Comparison of ENCODE assay signal across 22 mouse cellular contexts in the genomic region with DNA sequence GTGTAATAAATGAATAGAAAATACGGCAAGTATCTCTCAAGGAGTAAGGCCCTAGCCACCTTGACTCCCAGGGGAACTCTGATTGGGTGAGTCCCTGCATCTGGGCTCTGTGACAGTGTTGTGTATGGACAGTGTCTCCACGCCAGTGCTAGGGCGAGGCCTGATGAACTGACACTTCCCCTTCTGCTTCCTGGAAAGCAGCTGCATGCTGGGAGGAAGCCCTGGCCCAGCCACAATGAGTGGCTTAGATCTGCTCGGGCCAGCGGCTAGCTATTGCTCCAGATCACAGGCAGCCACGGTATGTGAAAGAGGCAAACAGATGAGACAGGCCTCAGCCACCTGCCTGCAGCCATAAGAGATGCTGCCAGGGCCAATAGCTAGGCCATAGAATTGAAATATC. TPM values are rescaled to one million over a fixed set of nuclear protein-coding genes. Genes with fewer than 3 reads are reported as not detected.
DNase-seq lines count a peak whose midpoint lies in the region; ATAC-seq and TF ChIP-seq lines count a peak whose summit lies in the region.
"Had no signal": no experiment of that assay in that cellular context is flagged by ENCODE, and none has a peak within 500 bp of the region (broad histone marks: within the 10 kb centered on the region; RNA-seq: fewer than 3 reads in every experiment).

No protein-coding gene starts in this region.

- no peak for TF ChIP-seq CTCF in liver, postnatal 0 days (IDR thresholded peaks at IDR 0.05; ENCODE audit: low read depth)
- no peak for TF ChIP-seq CTCF in bone marrow macrophage, adult 2 months (IDR thresholded peaks at IDR 0.05; ENCODE audit: low read depth, low read length)

- ATAC-seq in liver, postnatal 0 days, result peak; percentile 23; the same call in 1 of the 2 replicates
- no peak for ATAC-seq in liver, embryonic 12.5 days
- ATAC-seq in megakaryocyte, adult 5-6 weeks (ENCODE audit: poor library complexity, severe bottlenecking), result peak; percentile 99
- ATAC-seq: CD4-positive, CD25-positive, alpha-beta regulatory T cell, adult 4 months; forebrain, embryonic 14.5 days had no signal

- H3K27ac ChIP-seq in liver, postnatal 0 days (ENCODE audit: low read depth), result peak overlapping the region; percentile 23; the same call in 1 of the 2 replicates
- H3K27ac ChIP-seq in liver, embryonic 12.5 days, result no peak overlapping the region
- 0 out of 2 replicates have a peak overlapping the region, but pooled peaks have one; percentile 13 for H3K27ac ChIP-seq in bone marrow macrophage, adult 2 months (ENCODE audit: insufficient read depth, low read depth, low read length)
- no peak overlapping the region for H3K27ac ChIP-seq in limb, embryonic 10.5 days
- H3K27ac ChIP-seq: embryonic facial prominence, embryonic 15.5 days; forebrain, embryonic 10.5 days; heart, embryonic 13.5 days; hindbrain, embryonic 13.5 days; hindbrain, postnatal 0 days had no signal

- no peak overlapping the region for H3K4me3 ChIP-seq in liver, postnatal 0 days (ENCODE audit: low read depth, low read length)
- no peak overlapping the region for H3K4me3 ChIP-seq in liver, embryonic 12.5 days
- H3K4me3 ChIP-seq in bone marrow macrophage, adult 2 months (ENCODE audit: insufficient read depth, low read length), result no peak overlapping the region
- no peak overlapping the region for H3K4me3 ChIP-seq in limb, embryonic 10.5 days
- H3K4me3 ChIP-seq: embryonic facial prominence, embryonic 15.5 days; erythroblast, embryonic 14.5 days; forebrain, embryonic 10.5 days; heart, embryonic 13.5 days; hindbrain, embryonic 13.5 days had no signal

- H3K9ac ChIP-seq in liver, postnatal 0 days (replicated peaks), result no peak overlapping the region
- no peak overlapping the region for H3K9ac ChIP-seq in liver, embryonic 12.5 days
- H3K9ac ChIP-seq: embryonic facial prominence, embryonic 15.5 days; heart, embryonic 13.5 days; hindbrain, embryonic 13.5 days had no signal

- H3K36me3 ChIP-seq in liver, postnatal 0 days (replicated peaks; ENCODE audit: insufficient read depth, low read length), result no peaks in the 10 kb centered on the region
- no peaks in the 10 kb centered on the region for H3K36me3 ChIP-seq in liver, embryonic 12.5 days
- H3K36me3 ChIP-seq in splenic B cell, adult 2 months (ENCODE audit: control insufficient read depth, insufficient read depth, low read length, poor library complexity, severe bottlenecking), result no peaks in the 10 kb centered on the region
- no peaks in the 10 kb centered on the region for H3K36me3 ChIP-seq in limb, embryonic 10.5 days
- H3K36me3 ChIP-seq: embryonic facial prominence, embryonic 15.5 days; forebrain, embryonic 10.5 days; G1E; heart, embryonic 13.5 days; hindbrain, embryonic 13.5 days had no signal

- WGBS in liver, postnatal 0 days (ENCODE audit: insufficient replicate concordance), result 26% methylated on average over 6 of the region's 6 CpGs
- 32% methylated on average over 6 of the region's 6 CpGs for WGBS in liver, embryonic 12.5 days (ENCODE audit: insufficient replicate concordance)
- WGBS in limb, embryonic 10.5 days, result 83% methylated on average over 6 of the region's 6 CpGs

- no peak for TF ChIP-seq EP300 in liver, postnatal 0 days (IDR thresholded peaks at IDR 0.05; ENCODE audit: low read depth)

- no peaks in the 10 kb centered on the region for H3K27me3 ChIP-seq in liver, postnatal 0 days (ENCODE audit: insufficient read depth, low read length)
- H3K27me3 ChIP-seq in liver, embryonic 12.5 days (replicated peaks), result peaks cover 9% of the 10 kb centered on the region; the same call in 1 of the 2 replicates
- H3K27me3 ChIP-seq in splenic B cell, adult 2 months (ENCODE audit: control insufficient read depth, insufficient read depth, low read length, poor library complexity, severe bottlenecking), result no peaks in the 10 kb centered on the region
- peaks cover 6% of the 10 kb centered on the region for H3K27me3 ChIP-seq in limb, embryonic 10.5 days (ENCODE audit: low read depth, poor library complexity, severe bottlenecking)

- H3K4me1 ChIP-seq in liver, postnatal 0 days (ENCODE audit: insufficient read depth), result 0 out of 2 replicates have a peak, but pooled peaks cover 3% of the 10 kb centered on the region
- peaks cover 13% of the 10 kb centered on the region for H3K4me1 ChIP-seq in liver, embryonic 12.5 days
- H3K4me1 ChIP-seq in bone marrow macrophage, adult 2 months (ENCODE audit: control insufficient read depth, insufficient read depth, low read length), result peaks cover 6% of the 10 kb centered on the region
- peaks cover 12% of the 10 kb centered on the region for H3K4me1 ChIP-seq in limb, embryonic 10.5 days
- H3K4me1 ChIP-seq: embryonic facial prominence, embryonic 15.5 days; heart, embryonic 13.5 days; hindbrain, embryonic 13.5 days had no signal

- DNase-seq in liver, postnatal 0 days, result peak; percentile 55
- DNase-seq in splenic B cell, adult 2 months (ENCODE audit: low read depth, low spot score), result peak; percentile 57
- no peak for DNase-seq in cerebellum, adult 11 months
- DNase-seq in limb, embryonic 10.5 days (ENCODE audit: low spot score), result no peak
- DNase-seq in cerebellum, adult 11-12 months, result no peak
- DNase-seq: adrenal gland, adult 8-10 months; adrenal gland, postnatal 36 days; cerebellum, adult 2 months; embryo, embryonic 11 days; heart, postnatal 4 days had no signal

- TF ChIP-seq POLR2A in bone marrow macrophage, adult 2 months (IDR thresholded peaks at IDR 0.05; ENCODE audit: borderline replicate concordance, low read depth, low read length), result no peak

- no peaks in the 10 kb centered on the region for H3K9me3 ChIP-seq in liver, postnatal 0 days (ENCODE audit: low read length)
- H3K9me3 ChIP-seq in liver, embryonic 12.5 days (replicated peaks), result no peaks in the 10 kb centered on the region
- no peaks in the 10 kb centered on the region for H3K9me3 ChIP-seq in limb, embryonic 10.5 days (replicated peaks)
- H3K9me3 ChIP-seq: embryonic facial prominence, embryonic 15.5 days; forebrain, embryonic 10.5 days; heart, embryonic 13.5 days; hindbrain, embryonic 13.5 days had no signal

- no peak overlapping the region for H3K4me2 ChIP-seq in liver, postnatal 0 days (ENCODE audit: low read depth, low read length)
- no peak overlapping the region for H3K4me2 ChIP-seq in liver, embryonic 12.5 days
- H3K4me2 ChIP-seq: embryonic facial prominence, embryonic 15.5 days; heart, embryonic 13.5 days; hindbrain, embryonic 13.5 days had no signal

RNA-seq across cellular contexts. Expression of a gene that starts 6.0 kb away (rescaled TPM):
- not detected in 2 replicates for polyA plus RNA-seq in liver, postnatal 0 days (2015; fragmentation: Nextera tagmentation; extraction: Ambion mirVana)
- 0.05 TPM in 1 of 2 replicates, not detected in the other for polyA plus RNA-seq in liver, embryonic 12.5 days (2016; fragmentation: Nextera tagmentation; extraction: Ambion mirVana)
- polyA plus RNA-seq in bone marrow macrophage, adult 2 months (2012; ENCODE audit: insufficient read depth, insufficient read length, missing spikeins), result not detected in 2 replicates
- total RNA-seq in megakaryocyte, adult 5-6 weeks (2015), result not detected in 2 replicates
- not detected in 2 replicates for total RNA-seq in megakaryocyte, adult 5-6 weeks (2017)
- 0.06 and 0.35 TPM in 2 replicates for polyA plus RNA-seq in limb, embryonic 10.5 days (2016; fragmentation: Nextera tagmentation; extraction: Ambion mirVana)
- polyA plus RNA-seq: CD4-positive, CD25-positive, alpha-beta regulatory T cell, adult 4 months; erythroblast, embryonic 14.5 days; G1E had no signal

RNA-seq across cellular contexts. Expression of a gene that starts 29.1 kb away (rescaled TPM):
- 64.0 and 64.9 TPM in 2 replicates for polyA plus RNA-seq in liver, postnatal 0 days (2015; fragmentation: Nextera tagmentation; extraction: Ambion mirVana)
- 295 and 306 TPM in 2 replicates for polyA plus RNA-seq in liver, embryonic 12.5 days (2016; fragmentation: Nextera tagmentation; extraction: Ambion mirVana)
- 151 and 159 TPM in 2 replicates for polyA plus RNA-seq in bone marrow macrophage, adult 2 months (2012; ENCODE audit: insufficient read depth, insufficient read length, missing spikeins)
- total RNA-seq in megakaryocyte, adult 5-6 weeks (2015), result 159 and 170 TPM in 2 replicates
- 89.8 and 99.6 TPM in 2 replicates for total RNA-seq in megakaryocyte, adult 5-6 weeks (2017)
- 904 and 1,218 TPM in 2 replicates for polyA plus RNA-seq in limb, embryonic 10.5 days (2016; fragmentation: Nextera tagmentation; extraction: Ambion mirVana)

RNA-seq across cellular contexts. Expression of a gene that starts 38.4 kb away (rescaled TPM):
- polyA plus RNA-seq in liver, postnatal 0 days (2015; fragmentation: Nextera tagmentation; extraction: Ambion mirVana), result 15.0 and 16.7 TPM in 2 replicates
- 14.1 and 16.8 TPM in 2 replicates for polyA plus RNA-seq in liver, embryonic 12.5 days (2016; fragmentation: Nextera tagmentation; extraction: Ambion mirVana)
- polyA plus RNA-seq in bone marrow macrophage, adult 2 months (2012; ENCODE audit: insufficient read depth, insufficient read length, missing spikeins), result 76.7 and 85.6 TPM in 2 replicates
- total RNA-seq in megakaryocyte, adult 5-6 weeks (2015), result 58.0 and 63.8 TPM in 2 replicates
- total RNA-seq in megakaryocyte, adult 5-6 weeks (2017), result 55.4 and 62.9 TPM in 2 replicates
- polyA plus RNA-seq in limb, embryonic 10.5 days (2016; fragmentation: Nextera tagmentation; extraction: Ambion mirVana), result 9.4 TPM in 2 replicates

Comparison
In these comparisons a context has a peak if more than half of its experiments do, and no peak if none do; other contexts are left out.
1. H3K27ac ChIP-seq: peak in liver, postnatal 0 days (single experiment) and bone marrow macrophage, adult 2 months (single experiment); none in liver, embryonic 12.5 days (single experiment) and limb, embryonic 10.5 days (single experiment).
2. DNase-seq: peak in liver, postnatal 0 days (single experiment) and splenic B cell, adult 2 months (single experiment); none in cerebellum, adult 11 months (single experiment), limb, embryonic 10.5 days (single experiment) and cerebellum, adult 11-12 months (single experiment).